Mouse (Mus musculus) liver, embryonic 12.5 days (tissue): Measurements from ENCODE around the gene Hoxd9. TPM values are rescaled to one million over a fixed set of nuclear protein-coding genes. Genes with fewer than 3 reads are reported as not detected.

Source experiments
- ATAC-seq: fragments of 200-750 bp; cut with Nextera tagmentation; 2 replicates; pipeline ENCODE4 v1.8.0; 2017; ENCODE audit warnings: moderate number of reproducible peaks, mild to moderate bottlenecking, moderate library complexity
- H3K27ac ChIP-seq: fragments of 300-500 bp; sonication (generic); 2 replicates; pipeline ENCODE4 v1.5.1; 2016; ENCODE audit warnings: mild to moderate bottlenecking
- H3K27me3 ChIP-seq: fragments of 300-500 bp; sonication (generic); replicated peaks from 2 replicates; pipeline ENCODE4 v1.6.1; 2016; ENCODE audit warnings: mild to moderate bottlenecking, moderate library complexity
- H3K36me3 ChIP-seq: fragments of 300-500 bp; sonication (generic); 2 replicates; pipeline ENCODE4 v1.6.1; 2016; ENCODE audit warnings: mild to moderate bottlenecking, moderate library complexity
- H3K4me1 ChIP-seq: fragments of 300-500 bp; sonication (generic); 2 replicates; pipeline ENCODE4 v1.6.1; 2016
- H3K4me2 ChIP-seq: fragments of 300-500 bp; sonication (generic); 2 replicates; pipeline ENCODE4 v1.6.1; 2016; ENCODE audit warnings: mild to moderate bottlenecking, moderate library complexity
- H3K4me3 ChIP-seq: fragments of 300-500 bp; sonication (generic); 2 replicates; pipeline ENCODE4 v1.5.1; 2016; ENCODE audit warnings: mild to moderate bottlenecking, moderate library complexity
- H3K9ac ChIP-seq: fragments of 300-500 bp; sonication (generic); 2 replicates; pipeline ENCODE4 v1.6.1; 2016; ENCODE audit warnings: mild to moderate bottlenecking, moderate library complexity
- H3K9me3 ChIP-seq: fragments of 300-500 bp; sonication (generic); replicated peaks from 2 replicates; pipeline ENCODE4 v1.6.1; 2016; ENCODE audit warnings: mild to moderate bottlenecking, moderate library complexity
- WGBS: fragments of 180-500 bp; shearing (Covaris S2); methylation state at CpG from one replicate; pipeline ENCODE4 v1.1.7; 2016; ENCODE audit not compliant: insufficient replicate concordance; 5-methylcytosine and 5-hydroxymethylcytosine counted together
- polyA plus RNA-seq: library from polyadenylated mRNA; unstranded; fragments of >200 nt; fragmentation: Nextera tagmentation; extraction: Ambion mirVana; gene quantifications from 2 replicates; pipeline ENCODE4 v1.2.1, GENCODE M21; 2016

Gene Hoxd9
- polyA plus RNA-seq, 1 experiment from 2014 or later = 0.06 TPM

DNA sequence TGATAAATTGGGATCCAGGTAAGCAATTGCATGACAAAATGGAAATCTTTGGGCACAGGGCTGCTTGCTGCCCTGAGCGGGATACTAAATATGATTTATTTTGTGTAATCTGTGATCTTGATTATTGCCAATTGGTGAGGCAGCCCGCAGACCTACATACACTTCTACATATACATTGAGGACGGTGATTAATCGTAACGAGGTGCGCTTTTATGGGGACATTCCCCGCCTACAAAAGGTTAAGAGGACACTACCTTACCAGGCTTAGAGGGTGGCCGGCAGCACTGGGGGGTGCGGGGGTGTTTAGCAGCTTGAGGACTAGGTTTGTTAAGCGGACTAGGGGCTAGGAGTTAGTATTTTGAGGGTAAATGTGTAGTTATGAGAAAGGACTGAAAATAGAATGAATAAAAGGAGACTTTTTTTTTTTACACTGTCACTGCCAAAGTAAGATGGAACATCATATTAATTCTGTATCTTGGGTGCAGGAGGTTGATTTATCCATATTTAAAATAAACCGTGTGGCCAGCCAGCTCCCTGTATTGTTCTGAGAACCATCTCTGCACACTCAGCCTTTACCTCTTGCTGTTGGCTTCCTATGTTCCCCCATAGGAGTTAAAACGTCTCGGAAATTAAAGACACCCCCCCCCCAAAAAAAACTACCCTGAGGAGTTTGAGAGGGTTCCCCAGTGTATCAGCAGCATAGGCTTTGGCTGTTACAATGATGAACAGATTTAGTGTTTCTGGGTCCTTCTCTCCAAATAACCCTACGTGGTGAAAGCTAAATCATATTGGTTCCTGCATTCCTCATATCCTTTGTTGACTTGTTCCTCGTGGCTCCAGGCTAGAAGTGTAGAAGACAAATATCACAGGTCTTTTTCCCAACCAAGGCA is 39.4 kb downstream of the Hoxd9 start:
- H3K4me3 ChIP-seq = no peak overlapping the region

DNA sequence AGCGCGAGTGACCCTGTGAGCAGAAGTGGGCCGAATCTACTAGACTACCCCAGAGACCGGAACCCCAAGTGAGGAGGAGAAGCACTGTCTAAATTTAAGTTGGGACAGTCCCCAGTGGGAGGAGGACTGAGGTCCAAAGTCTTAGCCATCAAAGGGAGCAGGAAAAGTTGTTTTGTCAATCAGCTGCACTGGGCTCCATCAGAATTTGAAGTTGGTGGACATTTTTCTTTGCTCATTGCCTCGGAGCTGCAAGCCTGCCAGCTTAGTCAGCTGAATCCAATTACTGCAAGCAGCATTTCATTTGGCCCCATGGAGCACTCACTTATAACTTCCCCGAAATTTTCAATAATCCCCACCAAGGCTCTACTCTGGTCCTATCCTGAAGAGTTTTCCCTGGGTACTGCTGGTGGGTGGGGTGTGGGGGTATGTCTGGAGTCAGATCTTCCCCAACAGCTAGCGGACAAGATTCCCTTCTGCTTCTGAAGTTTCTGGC is 40.1 kb downstream of the Hoxd9 start:
- no peaks in the 10 kb centered on the region for H3K36me3 ChIP-seq
- H3K9ac ChIP-seq = no peak overlapping the region
- WGBS = 12% methylated on average over 7 of the region's 7 CpGs
- no peak overlapping the region for H3K27ac ChIP-seq
- ATAC-seq = no peak
- H3K4me2 ChIP-seq = no peak overlapping the region
- peaks cover 99% of the 10 kb centered on the region for H3K27me3 ChIP-seq
- no peaks in the 10 kb centered on the region for H3K4me1 ChIP-seq
- no peaks in the 10 kb centered on the region for H3K9me3 ChIP-seq
- no peak overlapping the region for H3K4me3 ChIP-seq

More for the DNA sequence above, 39.4 kb downstream of the Hoxd9 start:
- peaks cover 100% of the 10 kb centered on the region for H3K27me3 ChIP-seq
- H3K27ac ChIP-seq = no peak overlapping the region
- H3K9ac ChIP-seq = no peak overlapping the region
- 4% methylated on average over 15 of the region's 15 CpGs for WGBS
- no peak overlapping the region for H3K4me2 ChIP-seq
- no peaks in the 10 kb centered on the region for H3K9me3 ChIP-seq
- no peaks in the 10 kb centered on the region for H3K36me3 ChIP-seq
- ATAC-seq = no peak
- no peaks in the 10 kb centered on the region for H3K4me1 ChIP-seq

DNA sequence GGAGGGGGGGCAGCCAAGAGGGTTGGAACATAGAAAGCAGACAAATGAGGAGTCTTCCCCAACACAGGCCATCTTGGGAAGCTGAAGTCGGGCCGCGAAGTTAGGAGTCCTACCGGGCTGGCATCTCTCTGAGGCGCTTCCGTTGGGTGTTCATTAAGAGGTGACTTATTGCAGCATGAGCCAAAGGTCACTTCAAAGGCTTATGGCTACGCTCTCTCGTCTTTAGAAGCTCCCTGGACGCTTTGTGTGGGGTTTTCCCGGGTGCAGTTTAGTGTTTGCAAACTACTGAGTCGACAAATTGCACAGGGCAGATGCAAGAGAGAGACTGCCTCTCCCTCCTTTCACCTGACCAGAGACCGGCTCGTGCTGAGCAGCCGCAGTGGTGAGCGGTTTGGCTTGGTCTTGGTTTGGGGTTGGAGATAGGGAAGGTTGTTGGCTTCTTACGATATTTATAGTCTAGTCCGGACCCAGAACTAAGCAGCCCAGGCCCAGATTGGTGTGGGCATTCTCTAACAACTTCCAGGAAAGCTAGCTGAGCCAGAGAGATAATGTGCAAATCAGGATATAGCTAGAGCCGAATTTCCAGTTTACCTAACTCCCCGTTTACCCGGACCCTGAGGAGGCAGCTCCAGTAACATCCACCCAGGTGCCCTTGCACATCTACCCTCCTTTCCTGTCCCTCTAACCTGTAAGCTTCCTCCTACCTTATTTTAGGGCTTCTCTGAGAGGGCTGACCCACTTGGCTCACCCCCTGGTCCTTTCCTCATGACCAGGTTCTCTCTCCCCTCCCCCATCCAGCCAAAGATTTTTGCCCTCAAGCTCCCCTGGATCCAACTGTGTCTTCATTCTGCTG is 41.3 kb downstream of the Hoxd9 start:
- Histone ChIP-seq H3K4me2 (no peak overlapping the region), H3K9me3 (no peaks in the 10 kb centered on the region), H3K4me3 (no peak overlapping the region), H3K36me3 (no peaks in the 10 kb centered on the region), H3K27ac (no peak overlapping the region), H3K4me1 (no peaks in the 10 kb centered on the region), H3K27me3 (peaks cover 97% of the 10 kb centered on the region), H3K9ac (no peak overlapping the region)
- ATAC-seq = no peak
- 4% methylated on average over 20 of the region's 20 CpGs for WGBS

DNA sequence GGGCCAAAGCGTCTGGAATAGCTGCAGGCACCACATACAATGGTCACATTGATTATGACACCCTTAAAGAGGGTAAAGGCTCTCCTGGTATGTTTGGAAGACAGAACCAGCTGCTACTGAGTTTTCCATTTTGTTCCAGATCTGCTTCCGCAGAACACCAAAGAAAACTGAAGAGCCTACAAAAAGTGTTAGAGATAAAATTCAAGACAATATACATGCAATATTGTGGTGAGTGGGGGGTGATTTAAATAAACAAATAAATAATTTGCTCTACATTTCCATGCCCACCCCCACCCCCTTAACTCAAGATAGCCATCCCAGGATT is 41.9 kb downstream of the Hoxd9 start:
- ATAC-seq = no peak
- Histone ChIP-seq H3K27me3 (peaks cover 97% of the 10 kb centered on the region), H3K9ac (no peak overlapping the region), H3K9me3 (no peaks in the 10 kb centered on the region), H3K4me1 (no peaks in the 10 kb centered on the region), H3K27ac (no peak overlapping the region), H3K4me3 (no peak overlapping the region), H3K4me2 (no peak overlapping the region), H3K36me3 (no peaks in the 10 kb centered on the region)
- WGBS = 8% methylated on average over 2 of the region's 2 CpGs

DNA sequence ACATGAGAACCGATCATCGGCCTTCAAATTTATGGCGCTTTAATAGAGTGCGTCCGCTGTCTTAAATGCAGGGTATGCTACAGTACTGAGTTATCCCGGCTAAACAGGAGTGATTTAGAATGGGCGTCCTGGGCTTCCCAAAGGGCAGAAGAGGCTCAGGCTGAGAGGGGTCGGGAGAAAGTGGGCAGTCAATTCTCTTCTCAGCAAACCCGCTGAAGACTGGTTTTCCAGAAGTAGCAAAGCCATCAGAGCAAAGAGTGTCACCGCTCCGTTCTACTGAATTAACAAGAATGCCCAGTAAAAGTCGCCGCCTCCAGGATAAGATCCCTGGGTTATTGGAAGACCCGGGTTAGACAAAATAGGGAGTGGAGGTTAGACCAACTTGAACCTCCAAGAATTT is 42.3 kb downstream of the Hoxd9 start:
- Histone ChIP-seq H3K4me3 (no peak overlapping the region), H3K4me2 (no peak overlapping the region)

DNA sequence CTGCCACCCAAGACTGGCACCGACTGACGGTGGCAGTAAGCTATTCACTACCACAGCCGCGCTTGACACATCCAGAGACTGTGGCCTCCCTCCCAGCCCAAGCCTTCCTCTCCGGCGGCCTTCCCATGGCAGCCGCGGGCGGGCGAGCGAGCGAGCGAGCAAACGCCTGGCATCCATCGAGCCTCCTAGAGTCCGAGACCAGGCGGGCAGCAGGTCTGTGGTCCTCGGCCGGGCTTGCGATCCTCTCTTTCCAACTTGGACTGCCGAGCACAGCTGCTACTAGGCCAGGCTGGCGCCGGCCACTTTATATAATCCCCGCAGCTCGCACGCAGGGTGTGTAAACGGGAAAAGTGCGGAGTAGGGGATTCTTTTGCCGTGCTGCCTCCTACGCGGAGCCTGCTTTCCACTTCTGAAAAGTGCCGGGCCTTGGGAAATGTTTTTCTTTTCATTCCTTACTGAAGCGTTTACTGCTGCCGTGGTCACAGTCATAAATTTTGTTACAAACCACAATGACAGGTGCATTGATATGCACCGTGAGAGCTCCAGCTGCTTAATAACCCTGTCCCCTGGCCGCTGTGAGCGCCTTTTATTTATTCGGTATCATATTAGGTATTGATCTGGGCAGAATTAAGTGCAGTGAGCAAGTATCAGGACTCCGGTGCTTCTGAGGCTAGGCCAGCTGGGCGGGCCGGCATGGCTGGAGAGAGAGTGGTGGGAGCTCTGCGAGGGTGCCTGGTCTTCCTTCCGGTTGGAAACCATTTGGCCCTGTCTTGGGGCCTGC is 43.0 kb downstream of the Hoxd9 start:
- Histone ChIP-seq H3K9ac (no peak overlapping the region), H3K27ac (no peak overlapping the region), H3K36me3 (no peaks in the 10 kb centered on the region), H3K4me1 (no peaks in the 10 kb centered on the region), H3K9me3 (no peaks in the 10 kb centered on the region), H3K4me3 (no peak overlapping the region), H3K27me3 (peaks cover 97% of the 10 kb centered on the region), H3K4me2 (no peak overlapping the region)
- 3% methylated on average over 43 of the region's 43 CpGs for WGBS
- no peak for ATAC-seq

More for the DNA sequence above, 42.3 kb downstream of the Hoxd9 start:
- Histone ChIP-seq H3K9ac (no peak overlapping the region), H3K36me3 (no peaks in the 10 kb centered on the region), H3K27me3 (peaks cover 97% of the 10 kb centered on the region), H3K9me3 (no peaks in the 10 kb centered on the region), H3K4me1 (no peaks in the 10 kb centered on the region), H3K27ac (no peak overlapping the region)
- 9% methylated on average over 14 of the region's 14 CpGs for WGBS
- no peak for ATAC-seq

DNA sequence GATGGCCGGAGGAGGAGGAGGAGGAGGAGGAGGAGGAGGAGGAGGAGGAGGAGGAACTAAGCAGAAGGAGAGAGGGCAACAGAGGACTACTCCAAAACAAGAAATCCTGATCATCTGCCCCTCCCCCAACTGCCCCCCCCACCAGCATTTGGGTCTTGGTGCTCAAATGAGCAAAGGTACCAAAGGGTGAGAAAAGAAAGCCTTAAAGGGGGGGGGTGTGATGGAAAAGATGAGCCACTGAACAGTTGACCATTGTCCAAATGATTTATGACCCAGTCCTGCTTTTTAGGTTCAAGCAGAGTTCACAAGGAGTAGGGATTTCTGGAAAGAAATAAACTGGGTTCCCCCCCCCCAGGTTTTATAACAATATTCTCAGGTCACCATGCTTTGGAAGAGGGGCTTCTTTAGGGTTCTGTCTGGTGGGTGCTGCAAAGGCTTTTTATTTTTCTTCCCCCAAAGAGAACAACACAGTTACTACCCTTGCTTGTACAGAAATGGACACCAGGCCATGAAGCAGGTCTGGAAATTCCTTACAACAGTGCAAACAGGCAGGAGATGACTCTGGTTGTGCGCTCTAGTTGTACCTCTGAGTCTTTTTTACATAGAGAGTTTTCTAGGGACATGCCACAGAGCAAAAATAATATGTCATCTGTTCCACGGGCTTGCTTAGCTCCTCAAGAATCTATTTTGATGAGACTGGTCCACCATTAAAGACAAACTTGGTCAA is 43.9 kb downstream of the Hoxd9 start:
- no peak overlapping the region for H3K9ac ChIP-seq
- H3K36me3 ChIP-seq = no peaks in the 10 kb centered on the region
- H3K4me2 ChIP-seq = no peak overlapping the region
- 35% methylated on average over 2 of the region's 3 CpGs for WGBS
- ATAC-seq = no peak
- no peaks in the 10 kb centered on the region for H3K9me3 ChIP-seq
- no peak overlapping the region for H3K4me3 ChIP-seq
- peaks cover 97% of the 10 kb centered on the region for H3K27me3 ChIP-seq
- no peak overlapping the region for H3K27ac ChIP-seq
- H3K4me1 ChIP-seq = no peaks in the 10 kb centered on the region

DNA sequence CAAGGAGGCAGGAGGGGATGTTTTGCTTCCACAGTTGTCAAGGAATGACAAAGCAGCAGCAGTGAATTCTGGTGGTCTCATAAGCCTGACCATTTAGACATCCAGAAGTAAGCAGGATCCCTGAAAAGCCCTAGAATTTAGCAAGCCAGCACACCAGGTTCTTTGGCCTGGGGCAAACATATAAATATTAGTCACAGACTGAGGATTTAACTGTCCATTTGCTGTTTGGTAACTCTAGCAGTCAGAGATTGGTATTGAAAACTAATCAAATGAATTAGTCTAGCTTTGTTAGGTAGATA is 44.4 kb downstream of the Hoxd9 start:
- H3K4me3 ChIP-seq = no peak overlapping the region
- no peaks in the 10 kb centered on the region for H3K36me3 ChIP-seq
- no peak overlapping the region for H3K4me2 ChIP-seq
- H3K27ac ChIP-seq = no peak overlapping the region
- peaks cover 97% of the 10 kb centered on the region for H3K27me3 ChIP-seq
- 0 out of 2 replicates have a peak, but pooled peaks cover 4% of the 10 kb centered on the region for H3K4me1 ChIP-seq
- no peaks in the 10 kb centered on the region for H3K9me3 ChIP-seq
- H3K9ac ChIP-seq = no peak overlapping the region
- ATAC-seq = no peak

DNA sequence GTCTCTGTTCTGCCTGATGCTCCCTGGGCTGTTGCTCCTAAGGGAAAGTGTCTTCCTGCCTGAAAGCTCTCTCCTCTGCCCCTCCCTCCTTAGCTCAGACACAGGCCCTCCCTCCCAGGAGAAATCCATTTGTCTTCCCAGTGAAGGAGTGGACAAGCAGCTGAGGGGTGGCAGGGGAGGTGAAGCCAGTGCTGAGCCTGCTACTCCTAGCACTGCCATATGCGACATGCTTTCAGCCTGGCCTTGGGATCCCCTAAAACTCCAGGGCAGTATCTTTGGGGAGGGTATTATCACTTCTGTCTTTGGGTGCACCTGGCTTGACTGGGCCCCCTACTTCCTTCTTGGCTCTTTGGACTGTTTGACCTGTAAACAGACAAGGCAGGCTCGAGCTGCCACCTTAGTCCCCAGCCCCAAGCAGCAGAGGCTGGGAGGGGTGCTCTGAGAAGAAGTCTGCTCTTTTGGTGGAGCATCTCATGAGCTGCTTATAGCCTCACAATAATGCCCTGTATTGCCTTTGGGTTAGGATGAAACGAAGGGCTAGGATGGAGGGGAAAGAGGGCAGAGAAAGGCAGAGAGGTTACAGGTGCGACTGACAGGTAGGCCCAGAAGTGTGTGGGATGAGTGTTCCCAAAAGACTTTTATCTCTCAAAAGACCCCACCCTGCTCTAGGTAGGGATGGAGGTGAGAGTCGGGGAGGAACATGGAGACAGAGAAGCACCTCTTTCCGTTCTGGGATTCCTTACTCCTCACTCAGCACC is 48.2 kb downstream of the Hoxd9 start:
- 13% methylated on average over 6 of the region's 6 CpGs for WGBS
- Histone ChIP-seq H3K4me3 (no peak overlapping the region), H3K27me3 (peaks cover 97% of the 10 kb centered on the region), H3K9ac (no peak overlapping the region), H3K4me2 (no peak overlapping the region), H3K9me3 (no peaks in the 10 kb centered on the region), H3K36me3 (no peaks in the 10 kb centered on the region), H3K4me1 (0 out of 2 replicates have a peak, but pooled peaks cover 12% of the 10 kb centered on the region), H3K27ac (no peak overlapping the region)
- no peak for ATAC-seq

DNA sequence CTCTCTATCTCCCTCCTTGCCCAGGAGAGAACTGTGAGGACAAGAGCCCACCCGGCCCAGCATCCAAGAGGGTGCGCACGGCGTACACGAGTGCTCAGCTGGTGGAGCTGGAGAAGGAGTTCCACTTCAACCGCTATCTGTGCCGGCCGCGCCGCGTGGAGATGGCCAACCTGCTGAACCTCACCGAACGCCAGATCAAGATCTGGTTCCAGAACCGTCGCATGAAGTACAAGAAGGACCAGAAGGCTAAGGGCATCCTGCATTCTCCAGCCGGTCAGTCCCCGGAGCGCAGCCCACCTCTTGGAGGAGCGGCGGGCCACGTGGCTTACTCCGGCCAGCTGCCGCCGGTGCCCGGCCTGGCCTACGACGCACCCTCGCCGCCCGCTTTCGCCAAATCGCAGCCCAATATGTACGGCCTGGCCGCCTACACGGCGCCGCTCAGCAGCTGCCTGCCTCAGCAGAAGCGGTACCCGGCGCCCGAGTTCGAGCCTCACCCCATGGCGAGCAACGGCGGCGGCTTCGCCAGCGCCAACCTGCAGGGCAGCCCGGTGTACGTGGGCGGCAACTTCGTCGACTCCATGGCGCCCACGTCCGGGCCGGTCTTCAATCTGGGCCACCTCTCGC is 48.9 kb downstream of the Hoxd9 start:
- Histone ChIP-seq H3K9ac (no peak overlapping the region), H3K36me3 (no peaks in the 10 kb centered on the region), H3K4me1 (0 out of 2 replicates have a peak, but pooled peaks cover 12% of the 10 kb centered on the region), H3K4me3 (no peak overlapping the region), H3K9me3 (no peaks in the 10 kb centered on the region), H3K4me2 (peak overlapping the region; percentile 14; the same call in 1 of the 2 replicates), H3K27me3 (peaks cover 97% of the 10 kb centered on the region), H3K27ac (no peak overlapping the region)
- 2% methylated on average over 58 of the region's 58 CpGs for WGBS
- ATAC-seq = no peak
